Comparison of ENCODE assay signal across 13 mouse cellular contexts in genomic region chr19:59995557-59995956, GRCm38 (mm10).
"Had no signal": no experiment of that assay in that cellular context is flagged by ENCODE, and none has a peak within 500 bp of the region (broad histone marks: within the 10 kb centered on the region; RNA-seq: fewer than 3 reads in every experiment).

No protein-coding gene starts in this region.

- DNase-seq: gastrocnemius, adult 2 months; gastrocnemius, postnatal 10 days; gastrocnemius, postnatal 25 days; heart, adult 18-20 months; heart, postnatal 10 days; heart, postnatal 4 days; kidney, adult 18-20 months; kidney, adult 8-10 months; kidney, postnatal 10 days; kidney, postnatal 25 days; kidney, postnatal 4 days; layer of hippocampus, postnatal 36 days; left cerebral cortex, postnatal 4 days had no signal
